Mouse (Mus musculus) thymus, postnatal 36 days (tissue): ENCODE data around the gene Miga1.
"Not testable (repeated sequence)": the region's sequence is repeated elsewhere in the genome, so short reads cannot be mapped to it uniquely, and the experiment has no call there.

ENCODE experiments used
- DNase-seq, 2 experiments: peaks; one replicate each; pipeline ENCODE4 v3.0.0; 2022; ENCODE audit warnings: mixed read lengths in 2 of 2

The Miga1 gene

DNA sequence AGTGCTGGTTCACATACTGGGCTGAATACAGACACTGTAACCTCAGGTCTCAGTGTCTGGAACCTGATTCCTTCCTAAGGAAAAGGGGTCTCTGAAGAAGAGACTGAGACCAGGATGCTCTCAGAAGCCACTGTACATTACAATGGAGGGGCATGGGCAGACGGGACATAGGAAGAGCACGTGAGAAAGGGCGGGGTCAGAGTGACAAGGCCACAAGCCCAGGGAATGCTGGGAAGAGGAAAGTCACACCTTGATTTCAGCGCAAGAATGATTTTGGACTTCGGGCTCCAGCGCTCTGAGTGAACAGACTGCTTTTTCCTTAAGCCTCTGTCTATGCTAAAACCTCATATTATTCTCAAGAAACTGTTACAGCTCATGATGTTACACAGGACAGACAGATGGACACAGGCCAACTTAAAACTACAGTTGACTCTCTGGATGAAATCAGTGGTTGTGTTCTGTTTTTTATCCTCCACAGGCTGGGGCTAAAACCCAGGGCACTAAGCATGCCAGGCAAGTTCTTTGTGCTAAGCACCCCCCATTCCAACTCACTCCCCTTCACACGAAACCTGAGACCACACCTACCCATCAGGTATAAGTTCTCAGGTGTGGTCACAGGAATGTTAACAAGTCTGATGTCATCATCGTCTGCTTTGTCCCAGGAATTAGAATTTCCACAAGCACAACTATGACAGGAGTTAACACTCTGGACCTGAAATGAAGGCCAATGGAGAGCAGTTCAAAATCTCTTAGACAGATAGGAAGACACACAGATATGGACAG lies 18.3 kb downstream of the Miga1 start:
- no peak for DNase-seq

DNA sequence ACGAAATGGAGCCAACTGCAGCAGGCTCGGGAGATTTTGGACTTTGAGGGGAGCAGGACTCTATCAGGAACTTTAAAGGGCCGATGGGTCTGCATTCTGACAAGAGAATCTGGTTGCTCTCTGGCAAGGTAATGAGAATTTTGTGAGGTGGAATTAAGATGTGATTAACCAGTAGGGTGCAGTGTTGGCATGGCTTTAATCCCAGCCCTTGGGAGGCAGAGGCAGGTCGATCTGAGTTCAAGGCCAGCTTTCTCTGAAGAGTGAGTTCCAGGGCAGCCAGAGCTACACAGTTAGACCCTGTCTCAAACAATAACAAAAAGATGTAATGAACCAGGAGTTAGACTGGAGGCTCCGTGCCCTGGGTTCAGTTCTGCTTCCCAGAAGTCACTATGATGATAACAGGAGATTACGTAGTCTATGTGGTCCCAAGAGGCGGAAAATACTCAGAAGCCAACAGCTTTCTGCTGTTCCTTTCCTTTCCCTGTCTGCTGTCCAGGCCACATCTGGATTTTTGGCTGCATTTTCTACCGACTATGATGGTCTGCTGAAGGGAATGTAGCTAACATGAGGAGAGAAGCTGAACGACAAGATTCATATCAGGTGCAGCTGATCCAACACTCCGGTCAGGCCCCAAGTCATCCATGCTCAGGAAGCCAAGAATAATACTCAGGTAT lies 19.1 kb downstream of the Miga1 start:
- no peak for DNase-seq

DNA sequence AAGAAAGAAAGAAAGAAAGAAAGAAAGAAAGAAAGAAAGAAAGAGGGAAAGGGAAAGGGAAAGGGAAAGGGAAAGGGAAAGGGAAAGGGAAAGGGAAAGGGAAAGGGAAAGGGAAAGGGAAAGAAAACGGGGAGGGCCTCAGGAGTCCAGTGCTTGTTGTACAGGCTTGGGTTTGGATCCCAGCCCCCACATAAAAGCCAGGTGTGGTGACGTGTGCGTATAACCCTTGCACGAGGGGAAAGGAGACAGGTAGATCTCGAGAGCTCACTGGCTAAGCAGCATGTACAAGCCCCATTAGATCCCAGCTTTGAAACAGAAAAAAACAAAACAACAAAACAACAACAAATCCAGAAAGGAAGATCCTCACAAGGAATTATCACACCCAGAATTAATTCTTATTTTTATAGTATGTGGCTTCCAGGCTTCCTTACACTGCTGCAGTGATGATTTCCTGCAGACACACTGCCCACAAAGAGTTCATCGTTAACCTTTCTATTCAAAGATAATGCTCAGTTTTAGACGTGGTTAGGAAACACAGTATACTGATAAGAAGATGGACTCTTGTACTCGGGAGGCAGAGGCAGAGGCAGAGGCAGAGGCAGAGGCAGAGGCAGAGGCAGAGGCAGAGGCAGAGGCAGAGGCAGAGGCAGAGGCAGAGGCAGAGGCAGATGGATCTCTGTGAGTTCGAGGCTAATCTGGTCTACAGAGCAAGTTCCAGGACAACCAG lies 23.6 kb downstream of the Miga1 start:
- not testable (repeated sequence) for DNase-seq

DNA sequence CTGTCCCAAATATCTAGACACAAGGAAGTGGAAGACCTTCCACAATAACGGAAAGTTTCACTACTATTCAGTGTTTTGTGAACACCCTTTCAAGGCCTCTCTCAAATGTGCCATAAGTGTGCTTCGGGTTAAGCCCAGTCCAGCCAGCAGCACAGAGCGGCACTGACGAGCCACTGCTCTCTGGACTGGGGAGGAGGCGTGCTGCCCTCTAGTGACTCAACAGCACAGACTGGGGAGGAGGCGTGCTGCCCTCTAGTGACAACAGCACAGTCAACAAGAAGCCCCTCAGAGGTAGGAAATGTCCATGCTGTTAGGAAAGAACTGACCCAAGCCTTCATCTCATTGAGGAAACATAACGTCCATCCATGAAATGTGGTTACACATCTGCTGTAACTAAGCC lies 24.6 kb downstream of the Miga1 start:
- DNase-seq: peak; percentile 74 to 75

DNA sequence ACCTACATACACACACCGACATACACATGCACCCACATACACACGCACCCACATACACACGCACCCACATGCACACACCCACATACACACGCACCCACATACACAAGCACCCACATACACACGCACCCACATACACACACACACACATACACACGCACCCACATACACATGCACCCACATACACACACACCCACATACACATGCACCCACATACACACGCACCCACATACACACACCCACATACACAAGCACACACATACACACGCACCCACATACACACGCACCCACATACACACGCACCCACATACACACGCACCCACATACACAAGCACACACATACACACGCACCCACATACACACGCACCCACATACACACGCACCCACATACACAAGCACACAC lies 25.5 kb downstream of the Miga1 start:
- DNase-seq: not testable (repeated sequence)

DNA sequence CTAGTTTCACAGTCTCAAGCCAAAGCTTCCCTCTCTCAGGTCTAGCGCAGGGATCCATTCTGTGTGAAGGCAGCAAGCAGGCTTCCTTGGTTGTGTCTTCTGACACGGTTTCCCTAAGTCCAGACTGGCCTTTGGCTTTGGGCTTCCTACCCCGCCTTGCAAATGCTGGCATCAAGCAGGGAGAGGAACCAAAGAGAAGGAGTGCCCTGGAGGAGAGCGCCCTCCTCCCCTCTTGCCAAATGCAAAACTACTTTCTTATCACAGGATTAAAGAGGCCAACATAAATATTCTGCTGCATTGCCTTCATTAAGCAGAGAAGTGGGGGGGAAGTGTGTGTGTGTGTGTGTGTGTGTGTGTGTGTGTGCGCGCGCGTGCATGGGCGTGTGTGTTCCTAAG lies 31.0 kb downstream of the Miga1 start:
- no peak for DNase-seq

DNA sequence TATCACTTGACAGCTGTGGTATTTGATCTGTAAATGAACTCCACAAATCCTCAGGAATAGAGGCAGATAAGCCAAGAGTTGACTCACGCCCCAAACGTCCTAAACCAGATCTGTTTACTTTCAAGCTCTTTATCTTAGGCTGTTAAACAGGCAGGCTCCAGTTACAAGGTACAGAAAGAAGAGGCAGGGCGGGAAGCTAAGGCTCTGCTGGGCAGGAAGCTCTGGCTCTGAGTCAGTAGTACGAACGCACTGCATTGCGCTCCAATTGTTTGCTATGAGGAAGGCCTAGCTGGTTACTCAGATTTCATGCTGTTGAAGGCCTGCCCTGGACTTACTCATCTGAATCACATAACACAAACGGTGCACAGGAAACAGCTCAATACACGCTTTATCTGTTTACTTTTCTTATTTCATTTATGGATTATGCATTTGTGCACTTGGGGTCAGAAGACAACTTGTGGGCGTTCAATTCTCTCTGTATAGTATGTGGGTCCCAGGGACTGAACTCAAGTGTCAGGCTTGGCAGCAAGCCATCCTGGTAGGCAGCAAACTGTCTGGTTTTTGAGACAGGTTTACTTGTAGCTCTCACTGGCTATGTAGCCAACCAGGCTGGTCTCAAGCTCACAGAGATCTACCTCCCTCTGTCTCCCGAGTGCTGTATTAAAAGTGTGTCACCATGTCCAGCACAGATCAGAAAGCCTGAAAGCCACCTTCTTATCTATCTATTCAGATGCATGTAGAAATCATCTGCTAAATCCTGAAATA lies 31.5 kb downstream of the Miga1 start:
- DNase-seq: no peak

DNA sequence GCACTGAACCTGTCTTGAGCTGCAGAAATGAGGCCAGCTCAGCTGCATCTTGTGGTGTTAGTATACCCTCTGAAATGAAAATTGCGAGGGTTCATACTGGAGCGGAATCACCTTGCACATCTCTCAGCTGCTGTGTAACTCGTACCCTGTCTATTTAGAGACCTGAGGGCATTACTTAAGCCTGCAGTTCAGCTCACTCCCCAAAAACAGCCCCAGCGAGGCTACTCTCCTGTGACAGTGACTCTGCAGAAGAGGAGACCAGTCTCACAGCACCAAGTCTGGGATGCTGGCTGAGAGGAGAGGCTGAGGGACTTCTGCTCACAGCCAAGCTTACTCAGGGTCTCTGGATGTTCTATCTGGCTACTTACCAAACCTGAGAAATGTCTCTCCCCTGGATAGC lies 34.2 kb downstream of the Miga1 start:
- DNase-seq: no peak

DNA sequence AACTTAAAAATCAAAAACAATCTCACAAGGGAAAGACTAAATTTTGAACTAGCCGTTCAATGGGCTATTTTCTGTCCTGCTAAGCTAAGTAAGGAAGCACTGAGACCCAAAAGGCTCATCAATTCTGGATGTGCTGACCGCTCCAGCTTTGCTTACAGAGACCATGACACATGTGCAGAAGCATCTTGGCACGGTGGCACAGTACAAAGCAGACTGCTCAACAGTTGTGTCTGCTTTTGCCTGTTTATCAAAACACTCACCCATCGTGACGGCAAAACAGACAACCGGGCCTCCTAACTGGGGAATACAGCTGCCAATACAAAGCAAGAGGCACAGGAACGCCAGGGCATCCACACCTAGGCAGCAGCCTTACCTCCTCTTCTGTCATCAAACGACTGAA lies 35.1 kb downstream of the Miga1 start:
- DNase-seq: no peak

DNA sequence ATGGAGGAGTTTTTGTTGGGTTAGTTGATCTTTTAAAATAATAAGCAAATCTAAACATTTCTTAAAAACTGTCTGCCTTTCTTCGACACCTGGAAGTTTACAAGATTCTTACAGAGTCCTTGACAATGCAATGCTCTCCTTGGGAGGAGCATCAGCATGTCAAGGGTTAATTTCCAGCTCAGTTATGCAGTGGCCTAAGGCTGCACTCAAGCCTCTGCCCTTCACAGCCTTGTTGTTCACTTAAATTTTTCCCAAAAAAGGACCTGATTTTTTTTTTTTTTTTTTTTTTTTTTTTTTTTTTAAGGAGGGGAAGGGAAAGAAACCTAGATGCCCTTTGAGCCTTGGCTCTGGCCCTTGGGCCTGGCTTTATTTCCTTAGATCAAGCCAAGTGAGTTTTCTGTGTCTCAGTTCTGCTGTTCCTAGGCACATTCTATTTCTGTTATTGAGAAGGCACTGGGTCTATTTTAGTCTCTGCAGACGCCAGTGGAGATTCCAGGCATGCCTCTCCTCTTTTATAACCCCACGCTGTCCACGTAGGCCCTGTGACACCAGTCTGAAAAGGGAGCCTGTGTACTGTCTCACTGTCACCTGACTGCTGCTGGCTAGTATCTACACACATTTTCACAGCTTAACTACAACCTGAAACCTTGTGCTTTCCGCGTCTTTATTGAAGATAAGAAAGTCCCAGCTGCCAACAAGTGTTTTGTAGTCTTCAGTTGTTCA lies 36.0 kb downstream of the Miga1 start:
- no peak for DNase-seq

DNA sequence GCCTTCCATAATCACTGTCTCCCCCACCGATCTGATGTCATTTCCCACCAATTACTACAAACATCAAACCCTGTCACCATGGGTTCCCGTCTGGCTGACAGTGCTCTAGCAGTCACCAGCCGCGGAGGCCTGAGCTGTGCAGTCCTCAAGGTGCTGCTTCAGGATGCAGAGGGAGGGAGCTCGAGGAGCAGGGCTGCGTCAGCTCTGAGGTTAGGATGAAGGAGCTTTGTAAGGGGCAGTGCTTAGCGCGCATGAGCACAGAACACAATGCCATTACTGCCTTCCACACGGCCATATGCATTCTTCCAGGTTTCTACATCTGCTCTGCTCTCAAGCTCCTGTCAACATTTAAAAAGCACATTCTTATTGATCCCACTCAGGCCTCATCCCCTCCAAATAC lies 37.2 kb downstream of the Miga1 start:
- DNase-seq: no peak

DNA sequence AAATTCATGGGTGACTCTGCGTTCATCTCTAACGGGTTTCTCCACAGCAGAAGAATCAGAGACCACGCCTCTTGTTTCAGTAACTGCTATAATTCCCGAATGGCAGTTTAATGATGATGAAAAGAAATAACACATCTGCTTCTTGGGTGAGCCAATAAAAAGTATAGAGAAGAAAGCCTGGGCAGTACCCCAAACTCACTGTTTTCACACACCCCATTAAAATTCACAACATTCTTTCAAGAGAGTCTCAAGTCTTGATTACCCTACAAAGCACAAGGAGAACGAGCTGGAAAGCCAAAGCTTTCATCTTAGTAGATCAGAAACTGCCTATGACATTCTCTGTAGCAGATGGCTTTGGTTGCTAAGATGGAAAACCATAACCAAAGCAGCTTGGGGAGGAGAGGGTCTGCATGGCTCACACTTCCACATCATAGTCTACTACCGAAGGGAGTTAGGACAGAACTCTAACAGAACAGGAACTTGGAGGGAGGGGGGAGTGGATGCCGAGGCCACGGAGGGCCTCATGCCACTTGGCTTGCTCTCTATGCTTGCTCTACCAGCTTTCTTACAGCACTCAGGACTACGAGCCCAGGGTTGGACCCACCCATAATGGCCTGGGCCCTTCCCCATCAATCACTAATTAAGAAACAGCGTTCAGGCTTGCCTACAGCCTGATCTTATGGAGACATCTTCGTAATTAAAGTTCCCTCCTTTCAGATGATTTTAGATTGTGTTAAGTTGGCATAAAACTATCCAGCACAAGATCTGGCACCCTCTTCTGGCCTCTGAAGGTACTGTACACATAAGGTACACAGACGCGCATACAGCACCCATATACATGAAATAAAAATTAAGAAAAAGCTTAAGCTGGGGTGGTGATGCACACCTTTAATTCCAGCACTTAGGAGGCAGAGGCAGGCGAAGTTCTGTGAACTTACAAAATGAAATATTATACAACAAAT lies 39.5 kb downstream of the Miga1 start:
- no peak for DNase-seq

DNA sequence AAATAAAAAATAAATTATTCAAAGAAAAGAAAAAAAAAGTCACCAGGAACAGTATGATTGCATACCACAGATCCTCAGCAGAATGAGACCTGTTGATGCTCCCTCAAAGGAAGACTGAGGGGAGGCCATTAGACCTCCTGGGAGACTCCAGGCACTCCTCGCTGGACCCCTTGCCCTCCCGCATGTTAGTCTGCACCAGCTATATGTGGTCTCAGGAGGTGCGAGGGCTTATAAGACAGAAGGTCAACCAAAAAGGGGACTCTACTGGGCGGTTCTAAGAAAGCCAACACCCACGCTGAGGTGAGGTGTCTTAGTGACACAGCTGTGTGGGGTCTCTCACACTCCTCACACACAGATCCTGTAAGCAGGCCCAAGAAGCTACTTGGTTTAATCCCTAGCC lies 44.3 kb downstream of the Miga1 start:
- no peak for DNase-seq

DNA sequence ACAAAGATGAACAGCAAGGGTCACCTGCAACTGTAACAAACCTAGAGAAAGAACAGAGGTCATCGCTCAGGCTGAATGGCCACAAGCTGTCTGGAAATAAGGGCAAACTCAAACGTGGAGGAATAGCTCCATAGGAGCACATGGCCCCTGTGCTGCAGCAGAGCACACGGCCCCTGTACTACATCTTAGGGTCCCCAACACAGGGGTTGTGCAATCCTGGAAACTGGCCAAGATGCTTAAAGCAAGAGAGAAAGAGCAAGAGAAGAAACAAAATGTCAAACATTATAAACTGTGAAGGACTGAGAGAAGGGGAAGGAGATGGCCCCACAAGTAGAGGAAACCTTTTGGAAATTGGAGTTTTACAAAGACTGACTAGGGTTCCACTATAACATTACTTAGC lies 45.8 kb downstream of the Miga1 start:
- DNase-seq: no peak

DNA sequence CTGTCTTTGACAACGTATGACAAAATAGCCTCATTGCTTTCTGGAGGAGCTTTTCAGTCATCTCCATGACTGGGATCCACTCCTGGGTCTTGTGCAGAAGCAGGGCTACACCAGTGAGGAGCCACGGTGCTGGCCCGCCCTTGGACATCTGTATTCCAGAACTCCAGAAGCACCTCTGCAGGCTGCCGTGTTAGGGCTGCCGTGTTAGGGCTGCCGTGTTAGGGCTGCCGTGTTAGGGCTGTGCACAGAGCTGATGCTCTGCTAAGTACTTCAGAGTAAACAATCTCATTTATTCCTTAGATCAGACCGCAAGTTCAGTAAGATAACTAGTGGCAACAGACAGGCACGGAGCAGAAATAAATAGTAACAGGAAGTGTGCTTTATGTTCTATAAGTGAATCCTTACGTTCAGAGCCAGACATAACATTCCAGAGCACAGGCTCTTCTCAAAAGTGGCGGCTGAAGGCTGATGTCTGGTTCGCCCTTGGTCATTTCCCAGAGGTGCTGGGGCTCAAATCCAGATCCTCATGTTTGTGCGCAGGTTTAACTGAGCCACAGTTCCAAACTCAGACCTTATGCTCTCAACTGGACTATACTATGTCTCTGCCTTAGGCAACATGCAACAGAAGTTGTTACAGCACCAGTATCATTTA lies 46.6 kb downstream of the Miga1 start:
- DNase-seq: no peak

DNA sequence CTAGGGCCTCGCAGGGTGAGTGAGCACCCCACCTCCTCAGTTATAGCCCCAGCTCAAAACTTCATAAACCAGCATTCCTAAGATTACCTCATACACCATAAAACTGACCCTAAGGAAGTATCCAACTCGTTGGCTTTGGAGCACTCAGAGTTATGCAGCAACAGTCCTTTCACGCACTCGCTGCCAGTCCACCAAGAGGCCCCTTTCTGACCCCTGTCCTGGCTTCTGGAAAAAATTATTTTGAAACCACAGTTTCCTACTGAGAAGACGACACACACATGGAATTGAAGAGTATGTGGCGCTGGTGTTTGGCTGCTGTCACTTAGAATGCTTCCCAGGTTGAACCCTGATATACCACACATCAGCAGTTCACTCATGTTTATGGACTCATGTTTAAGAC lies 48.3 kb downstream of the Miga1 start:
- DNase-seq: no peak

DNA sequence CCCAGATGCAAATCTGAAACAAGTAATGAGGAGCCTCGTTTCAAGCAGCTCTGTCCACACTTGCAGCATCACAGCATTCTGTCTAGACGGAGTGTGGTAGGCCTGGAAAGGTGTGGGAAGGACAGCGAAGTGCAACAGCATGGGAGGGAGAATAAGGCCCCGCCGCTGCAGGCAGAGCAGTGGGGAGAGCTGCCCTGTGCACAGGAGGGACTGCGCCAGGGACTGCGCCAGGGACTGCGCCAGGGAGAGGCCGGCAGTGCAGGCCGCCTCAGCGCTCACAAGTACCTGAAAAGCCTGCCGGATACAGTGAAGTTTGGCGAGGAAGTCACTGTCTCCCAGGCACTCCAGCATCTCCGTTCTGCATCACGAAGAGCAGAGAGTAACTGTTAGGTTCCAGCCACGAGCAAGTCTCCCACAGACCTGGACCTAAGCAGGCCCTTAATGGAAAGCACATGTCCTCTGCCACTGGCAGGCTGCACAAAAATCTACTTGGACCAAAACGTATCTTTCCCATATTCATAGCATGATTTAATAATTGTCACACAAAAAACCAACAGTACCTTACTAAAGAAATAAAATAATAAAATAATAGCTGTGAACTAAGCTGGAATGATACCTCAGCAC lies 49.9 kb downstream of the Miga1 start:
- DNase-seq: no peak

DNA sequence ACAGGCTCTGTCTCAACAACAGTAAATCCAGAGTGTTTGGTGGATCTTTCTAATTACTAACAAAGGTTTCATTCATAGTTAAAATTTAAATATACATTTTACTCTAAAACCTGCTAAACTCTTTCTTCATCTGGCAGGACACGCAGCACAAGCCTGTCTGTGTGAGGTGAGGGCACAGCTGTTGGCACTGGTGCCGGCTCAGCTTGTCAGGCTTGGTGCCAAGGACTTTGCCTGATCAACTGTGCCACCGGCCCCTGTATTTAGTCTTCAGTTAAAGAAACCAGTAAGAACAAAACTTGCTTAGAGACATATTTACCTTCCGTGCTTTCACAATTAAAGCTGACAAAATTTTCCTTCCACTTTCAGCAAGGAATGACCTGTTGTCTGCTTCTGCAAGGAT lies 51.5 kb downstream of the Miga1 start:
- no peak for DNase-seq

DNA sequence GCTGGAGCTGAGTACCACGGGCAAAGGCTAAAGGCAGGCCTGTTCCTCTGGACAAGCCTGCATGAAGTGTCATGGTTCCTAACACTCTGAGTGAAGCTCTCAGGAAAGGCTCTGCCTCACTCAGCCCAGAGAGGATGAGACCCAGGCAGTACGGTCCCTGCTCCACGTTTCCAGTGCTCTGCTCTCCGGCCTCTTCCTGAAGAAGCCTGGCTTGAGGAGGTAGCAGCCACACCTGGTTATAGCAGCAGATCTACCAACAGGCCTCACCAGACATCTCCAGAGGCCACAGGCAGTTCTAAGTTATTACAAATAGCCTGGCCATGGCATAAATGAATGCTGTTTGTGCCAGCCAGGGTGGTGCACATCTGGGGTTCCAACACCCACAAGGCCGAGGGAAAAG lies 51.9 kb downstream of the Miga1 start:
- DNase-seq: no peak

DNA sequence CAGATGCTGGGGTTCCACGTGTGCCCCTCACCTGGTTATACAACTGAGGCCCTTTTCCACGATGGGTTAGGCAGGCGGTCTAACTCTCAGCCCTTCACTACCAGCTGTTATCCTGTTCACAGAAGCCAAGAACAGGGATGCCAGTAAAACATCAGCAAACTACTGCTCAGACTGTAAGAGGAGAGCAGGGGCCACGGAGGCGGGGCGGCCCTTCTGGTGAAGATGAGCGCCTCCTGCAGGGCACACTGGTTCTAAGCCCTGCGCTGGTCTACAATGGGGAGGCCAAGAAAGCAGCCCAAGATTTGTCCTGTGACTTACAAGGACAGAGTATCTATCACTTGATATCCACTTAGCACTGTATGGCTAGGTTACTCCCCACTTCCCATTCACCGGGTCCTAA lies 52.4 kb downstream of the Miga1 start:
- DNase-seq: no peak
